Mouse (Mus musculus): ENCODE measurements at regions not wholly inside any gene's neighbourhood (a gene's known extent, or its start where the extent isn't known, plus 50 kb on each side); places are given as distances from the start of the nearest gene placed in this dataset.
"Not testable (repeated sequence)": the region's sequence is repeated elsewhere in the genome, so short reads cannot be mapped to it uniquely, and the experiment has no call there.

- Histone ChIP-seq H3K36me3 (ENCODE audit: insufficient read depth, low read length) (no peaks in the 10 kb centered on the region), H3K27me3 (replicated peaks; ENCODE audit: insufficient read depth, low read length) (no peaks in the 10 kb centered on the region), H3K4me2 (replicated peaks; ENCODE audit: low read depth, low read length) (no peak overlapping the region), H3K9ac (replicated peaks; ENCODE audit: low read depth) (no peak overlapping the region), H3K27ac (ENCODE audit: low read length) (no peak overlapping the region), H3K4me3 (ENCODE audit: low read depth, low read length) (no peak overlapping the region), H3K4me1 (ENCODE audit: insufficient read depth, low read depth, low read length) (no peaks in the 10 kb centered on the region), H3K9me3 (ENCODE audit: low read length) (no peaks in the 10 kb centered on the region)
- 61% methylated on average over 2 of the region's 2 CpGs for WGBS
- TF ChIP-seq EP300 (IDR thresholded peaks at IDR 0.05) (no peak), CTCF (IDR thresholded peaks at IDR 0.05) (no peak)
- DNase-seq (ENCODE audit: low spot score) (no peak), ATAC-seq (no peak)
Observed at GRCm38 (mm10) chr17:82674593-82674992, 540.5 kb upstream of the Pkdcc start.

DNA sequence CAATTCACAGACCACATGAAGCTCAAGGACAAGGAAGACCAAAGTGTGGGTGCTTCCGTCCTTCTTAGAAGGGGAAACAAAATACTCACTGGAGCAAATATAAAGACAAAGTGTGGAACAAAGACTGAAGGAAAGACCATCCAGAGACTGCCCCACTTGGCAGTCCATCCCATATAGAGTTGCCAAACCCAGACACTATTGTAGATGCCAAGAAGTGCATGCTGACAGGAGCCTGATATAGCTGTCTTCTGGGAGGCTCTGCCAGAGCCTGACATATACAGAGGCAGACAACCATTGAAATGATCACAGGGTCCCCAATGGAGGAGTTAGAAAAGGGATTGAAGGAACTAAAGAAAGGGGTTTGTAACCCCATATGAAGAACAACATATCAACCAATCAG is 548.5 kb upstream of the Pkdcc start:
- not testable (repeated sequence) for H3K4me2 ChIP-seq (replicated peaks; ENCODE audit: low read depth, low read length); H3K27me3 ChIP-seq (replicated peaks; ENCODE audit: insufficient read depth, low read length); H3K27ac ChIP-seq (ENCODE audit: low read length); H3K4me3 ChIP-seq (ENCODE audit: low read depth, low read length); H3K9me3 ChIP-seq (ENCODE audit: low read length); DNase-seq (ENCODE audit: low spot score); H3K9ac ChIP-seq (replicated peaks; ENCODE audit: low read depth); H3K36me3 ChIP-seq (ENCODE audit: insufficient read depth, low read length); H3K4me1 ChIP-seq (ENCODE audit: insufficient read depth, low read depth, low read length); ATAC-seq
- WGBS: 87% methylated on average over 1 of the region's 1 CpGs

DNA sequence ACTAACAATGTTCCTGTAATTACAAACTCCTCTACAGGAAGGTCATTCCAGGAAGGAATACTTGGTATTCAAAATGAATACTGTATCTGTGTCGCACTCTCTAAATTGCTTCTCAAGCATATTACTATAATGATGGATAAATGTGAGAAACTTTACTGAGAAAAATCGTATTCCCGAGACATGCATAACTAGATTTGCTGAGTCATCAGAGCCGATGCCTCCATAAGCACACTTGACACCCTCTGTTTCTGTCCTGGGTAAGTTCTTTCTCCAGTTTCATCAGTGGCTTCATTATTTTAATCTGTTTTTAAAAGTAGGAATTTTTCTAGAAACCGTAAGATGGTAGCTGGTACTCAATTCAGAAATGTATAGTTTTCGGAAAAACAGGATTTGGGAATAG is 550.7 kb upstream of the Pkdcc start:
- Histone ChIP-seq H3K4me2 (replicated peaks; ENCODE audit: low read depth, low read length) (no peak overlapping the region), H3K4me1 (ENCODE audit: insufficient read depth, low read depth, low read length) (no peaks in the 10 kb centered on the region), H3K27me3 (replicated peaks; ENCODE audit: insufficient read depth, low read length) (no peaks in the 10 kb centered on the region), H3K9me3 (ENCODE audit: low read length) (no peaks in the 10 kb centered on the region), H3K27ac (ENCODE audit: low read length) (no peak overlapping the region), H3K4me3 (ENCODE audit: low read depth, low read length) (no peak overlapping the region), H3K9ac (replicated peaks; ENCODE audit: low read depth) (no peak overlapping the region), H3K36me3 (ENCODE audit: insufficient read depth, low read length) (no peaks in the 10 kb centered on the region)
- ATAC-seq (no peak), DNase-seq (ENCODE audit: low spot score) (no peak)
- 89% methylated on average over 6 of the region's 6 CpGs for WGBS
- TF ChIP-seq EP300 (IDR thresholded peaks at IDR 0.05) (no peak), CTCF (IDR thresholded peaks at IDR 0.05) (no peak)

DNA sequence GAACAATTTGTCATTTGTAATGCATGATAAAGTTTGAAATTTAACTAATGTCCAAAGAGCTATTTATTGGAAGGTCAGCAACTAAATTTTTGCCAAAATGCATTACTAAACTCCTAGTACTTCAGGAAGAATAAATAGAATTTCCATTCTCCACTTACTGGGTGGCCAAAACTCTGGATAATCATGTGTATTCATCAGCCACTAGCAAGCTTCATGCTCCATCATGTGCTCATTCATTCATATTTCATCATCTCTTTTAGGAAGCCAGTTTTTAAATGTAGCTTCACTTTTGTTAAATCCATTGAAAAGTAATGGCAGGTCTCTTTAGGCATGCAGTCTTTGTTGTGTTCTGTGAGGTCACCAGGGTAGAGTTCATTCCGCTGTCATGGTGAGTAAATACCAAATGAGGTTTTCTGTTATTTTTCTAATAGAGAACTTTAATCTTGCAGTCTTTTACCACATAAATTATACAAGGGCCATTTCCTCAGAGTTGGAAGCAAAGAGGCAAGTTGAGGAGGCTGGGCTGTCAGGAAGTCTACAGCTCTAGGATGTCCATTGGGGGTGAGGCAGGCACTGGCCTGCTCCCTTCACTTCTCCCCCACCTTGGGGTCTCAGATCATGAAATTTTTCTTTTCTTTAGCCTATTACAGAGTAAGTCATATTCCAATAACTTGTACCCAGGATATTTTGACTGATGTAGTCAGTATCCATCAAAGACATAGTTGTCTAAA is 578.5 kb upstream of the Pkdcc start:
- DNase-seq (ENCODE audit: low spot score): no peak
- H3K27me3 ChIP-seq (replicated peaks; ENCODE audit: insufficient read depth, low read length): no peaks in the 10 kb centered on the region

GRCm38 (mm10) chr17:82635849-82636248 is 579.2 kb upstream of the Pkdcc start:
- Histone ChIP-seq H3K9me3 (ENCODE audit: low read length) (no peaks in the 10 kb centered on the region), H3K36me3 (ENCODE audit: insufficient read depth, low read length) (no peaks in the 10 kb centered on the region), H3K9ac (replicated peaks; ENCODE audit: low read depth) (no peak overlapping the region), H3K4me2 (replicated peaks; ENCODE audit: low read depth, low read length) (no peak overlapping the region), H3K4me1 (ENCODE audit: insufficient read depth, low read depth, low read length) (no peaks in the 10 kb centered on the region), H3K27ac (ENCODE audit: low read length) (no peak overlapping the region), H3K27me3 (replicated peaks; ENCODE audit: insufficient read depth, low read length) (no peaks in the 10 kb centered on the region), H3K4me3 (ENCODE audit: low read depth, low read length) (no peak overlapping the region)
- no peak for ATAC-seq
- TF ChIP-seq EP300 (IDR thresholded peaks at IDR 0.05): no peak
- no peak for TF ChIP-seq CTCF (IDR thresholded peaks at IDR 0.05)
- no peak for DNase-seq (ENCODE audit: low spot score)
- WGBS: 60% methylated on average over 4 of the region's 4 CpGs

More for the DNA sequence above, 578.5 kb upstream of the Pkdcc start:
- H3K4me2 ChIP-seq (replicated peaks; ENCODE audit: low read depth, low read length): no peak overlapping the region
- 85% methylated on average over 1 of the region's 1 CpGs for WGBS
- ATAC-seq: no peak
- no peak overlapping the region for H3K4me3 ChIP-seq (ENCODE audit: low read depth, low read length)
- H3K4me1 ChIP-seq (ENCODE audit: insufficient read depth, low read depth, low read length): no peaks in the 10 kb centered on the region
- no peaks in the 10 kb centered on the region for H3K36me3 ChIP-seq (ENCODE audit: insufficient read depth, low read length)
- no peak overlapping the region for H3K27ac ChIP-seq (ENCODE audit: low read length)
- no peak overlapping the region for H3K9ac ChIP-seq (replicated peaks; ENCODE audit: low read depth)
- no peaks in the 10 kb centered on the region for H3K9me3 ChIP-seq (ENCODE audit: low read length)
- TF ChIP-seq CTCF (IDR thresholded peaks at IDR 0.05) (no peak), EP300 (IDR thresholded peaks at IDR 0.05) (no peak)

- H3K9ac ChIP-seq (replicated peaks; ENCODE audit: low read depth): no peak overlapping the region
- H3K27ac ChIP-seq (ENCODE audit: low read length): no peak overlapping the region
- DNase-seq (ENCODE audit: low spot score) (no peak), ATAC-seq (no peak)
- no peaks in the 10 kb centered on the region for H3K27me3 ChIP-seq (replicated peaks; ENCODE audit: insufficient read depth, low read length)
- H3K9me3 ChIP-seq (ENCODE audit: low read length): no peaks in the 10 kb centered on the region
- no peaks in the 10 kb centered on the region for H3K4me1 ChIP-seq (ENCODE audit: insufficient read depth, low read depth, low read length)
- no peaks in the 10 kb centered on the region for H3K36me3 ChIP-seq (ENCODE audit: insufficient read depth, low read length)
- no peak overlapping the region for H3K4me3 ChIP-seq (ENCODE audit: low read depth, low read length)
- WGBS: 44% methylated on average over 3 of the region's 3 CpGs
- TF ChIP-seq EP300 (IDR thresholded peaks at IDR 0.05) (no peak), CTCF (IDR thresholded peaks at IDR 0.05) (no peak)
- no peak overlapping the region for H3K4me2 ChIP-seq (replicated peaks; ENCODE audit: low read depth, low read length)
Observed at GRCm38 (mm10) chr17:82606642-82607175, 608.4 kb upstream of the Pkdcc start.

Data from lung, postnatal 0 days (tissue).